Mouse (Mus musculus): Measurements from ENCODE around the gene Bcl2a1b.
"Not testable (repeated sequence)": the region's sequence is repeated elsewhere in the genome, so short reads cannot be mapped to it uniquely, and the experiment has no call there.

DNA sequence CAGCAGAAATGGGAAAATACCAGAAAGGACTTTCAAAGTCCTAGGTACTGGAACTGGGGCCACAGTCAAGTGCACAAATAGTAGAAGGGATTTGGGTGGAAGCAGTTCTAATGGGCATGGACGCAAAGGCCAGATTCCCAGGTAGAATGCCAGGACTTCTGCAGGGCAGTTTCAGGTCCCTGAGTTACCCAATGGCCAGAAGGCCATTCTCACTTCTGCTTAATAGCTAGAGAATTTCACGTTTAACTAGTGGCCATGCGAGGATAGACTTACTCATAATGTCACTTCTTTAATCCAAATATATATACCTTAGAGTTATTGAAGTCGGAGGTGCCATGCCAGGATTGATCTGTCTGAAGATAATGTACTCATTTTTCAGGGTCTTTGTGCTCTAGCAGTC lies 38.1 kb downstream of the Bcl2a1b start:
- TF ChIP-seq NELFE (IDR thresholded peaks at IDR 0.05; ENCODE audit: low read depth, low read length); TCF12 (IDR thresholded peaks at IDR 0.05; ENCODE audit: low read depth, low read length); EP300 (IDR thresholded peaks at IDR 0.05; ENCODE audit: low read depth in 1 of 2, low read length in 2 of 2); CTCF (IDR thresholded peaks at IDR 0.05 in 2 of 3, conservative IDR thresholded peaks at IDR 0.05 in 1 of 3; ENCODE audit: control insufficient read depth in 1 of 3, insufficient read depth in 1 of 3, low read depth in 2 of 3, low read length in 3 of 3, poor library complexity in 1 of 3, severe bottlenecking in 1 of 3); USF1 (IDR thresholded peaks at IDR 0.05; ENCODE audit: low read depth, low read length): not testable (repeated sequence)
